Mouse (Mus musculus) cerebral cortex, adult 2 months (tissue): ENCODE measurements around the gene Nr3c2.

Experiments
- WGBS: fragments of 180-500 bp; shearing (Covaris S2); methylation state at CpG from one replicate; pipeline ENCODE4 v1.1.7; 2018; 5-methylcytosine and 5-hydroxymethylcytosine counted together

Nr3c2 gene

DNA sequence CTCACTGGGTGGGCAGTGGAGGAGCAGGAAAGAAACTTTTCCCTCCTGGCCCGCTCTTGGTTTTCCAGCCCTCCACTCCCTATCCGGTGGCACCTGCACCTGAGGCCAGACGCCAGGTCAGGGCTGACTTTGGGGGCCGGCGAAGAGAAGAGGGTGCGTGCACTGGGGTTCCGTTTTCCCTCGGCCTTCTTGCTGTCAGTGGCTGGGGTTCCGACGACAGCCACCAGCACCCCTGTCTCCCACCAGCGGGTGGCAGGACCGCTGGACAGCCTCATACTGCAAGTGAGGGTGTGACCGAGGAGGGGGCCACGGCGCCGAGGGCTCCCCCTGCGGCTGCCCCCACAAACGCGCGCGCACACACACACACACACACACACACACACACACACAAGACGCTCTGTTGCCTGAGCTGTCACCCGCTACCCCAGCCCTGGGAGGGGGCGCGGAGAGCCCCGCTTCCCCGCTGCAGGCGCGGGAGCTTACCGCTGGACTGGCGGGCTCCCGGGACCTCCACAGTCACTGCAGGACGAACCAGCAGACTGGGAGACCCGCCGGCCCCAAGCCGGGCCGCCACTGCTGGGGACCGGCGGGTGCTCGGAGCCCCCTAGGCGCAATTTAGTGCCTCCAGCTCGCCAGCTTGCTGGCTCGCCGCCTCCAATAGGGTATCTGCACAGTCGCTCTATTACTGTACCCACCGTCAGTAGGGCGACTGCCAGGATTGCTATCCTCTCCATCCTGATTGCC, at the start of gene Nr3c2:
Gene Nr3c2, plus strand, starts transcription at position 32 of the 744 bp plus-strand sequence.
- WGBS: under 1% methylated on average over 37 of the region's 47 CpGs

DNA sequence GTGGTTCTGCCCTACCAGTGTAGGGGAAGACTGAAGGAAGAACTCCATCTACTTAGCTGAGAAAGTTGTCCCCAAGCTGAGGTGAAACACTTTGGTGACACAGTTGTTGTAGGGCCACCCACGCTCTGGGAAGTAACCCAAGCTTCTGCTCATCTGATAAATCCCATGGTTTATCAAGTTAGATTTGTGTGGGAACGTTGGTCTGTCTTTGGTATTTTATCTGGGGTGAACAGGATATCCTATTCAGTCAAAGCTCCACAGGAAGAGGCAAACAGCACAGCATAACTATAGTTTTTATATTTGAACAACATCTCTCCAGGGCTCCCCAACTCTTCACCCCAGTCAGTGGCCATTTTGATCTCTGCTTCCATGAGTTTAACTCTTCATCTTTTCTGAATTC, 40.7 kb upstream of the Nr3c2 start:
- WGBS: 68% methylated on average over 2 of the region's 2 CpGs

DNA sequence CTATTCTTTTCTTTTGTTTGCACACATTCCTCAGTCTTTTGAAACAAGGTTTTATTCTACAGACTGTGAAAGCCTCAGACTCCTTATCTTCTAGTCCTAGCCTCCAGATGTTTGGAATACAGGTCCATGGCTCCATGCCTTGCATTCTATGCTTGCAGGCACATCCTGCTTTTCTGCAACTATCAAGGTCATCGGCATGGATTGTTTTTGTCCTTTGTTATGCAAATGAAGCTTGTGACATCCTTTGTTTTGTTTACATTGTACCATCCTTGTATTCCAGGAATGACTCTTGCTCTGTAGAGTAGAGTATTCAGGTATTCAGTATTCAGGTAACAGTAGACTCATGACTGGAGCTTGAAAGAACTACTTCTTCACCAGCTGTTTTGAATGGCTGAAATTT, 36.2 kb upstream of the Nr3c2 start:
- 78% methylated on average over 1 of the region's 1 CpGs for WGBS

DNA sequence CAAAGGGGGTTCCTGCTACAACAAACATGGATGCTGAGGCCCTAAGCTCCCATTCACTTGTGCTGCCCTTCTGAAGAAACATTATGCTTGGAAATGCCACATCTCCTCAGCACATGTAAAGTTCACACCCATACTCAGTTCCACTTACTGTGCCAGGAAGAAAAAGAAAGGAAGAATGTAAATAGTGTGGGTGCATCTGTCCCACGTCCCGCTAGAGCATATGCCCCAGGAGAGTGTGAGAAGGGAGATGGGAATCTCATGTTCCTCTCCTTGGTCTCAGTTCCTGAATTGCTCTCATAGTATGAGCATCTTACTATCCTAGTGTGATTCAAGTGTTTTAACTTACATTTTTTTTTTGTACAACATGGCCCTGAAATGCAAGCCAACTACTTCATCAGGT, 22.4 kb upstream of the Nr3c2 start:
- 68% methylated on average over 2 of the region's 2 CpGs for WGBS

DNA sequence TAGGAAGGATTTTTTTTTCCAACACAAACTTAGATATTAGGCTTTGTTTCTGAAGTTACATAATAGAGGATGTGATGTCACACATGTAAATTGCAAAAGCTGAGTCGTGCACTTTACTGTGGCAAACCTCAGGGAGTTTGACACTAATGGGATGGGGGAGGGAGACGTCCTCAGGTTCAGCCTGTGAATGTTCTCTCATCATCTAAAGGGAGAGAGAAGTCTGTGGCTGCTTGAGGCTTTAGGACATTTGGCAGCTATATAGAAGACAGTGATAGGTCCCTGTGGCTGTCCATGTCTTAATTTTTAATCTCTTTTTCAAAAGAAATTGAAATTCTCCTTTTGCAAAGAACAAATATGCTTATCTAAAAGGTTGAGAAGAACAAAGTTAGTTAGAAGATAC, 2.2 kb upstream of the Nr3c2 start:
- 15% methylated on average over 2 of the region's 2 CpGs for WGBS

DNA sequence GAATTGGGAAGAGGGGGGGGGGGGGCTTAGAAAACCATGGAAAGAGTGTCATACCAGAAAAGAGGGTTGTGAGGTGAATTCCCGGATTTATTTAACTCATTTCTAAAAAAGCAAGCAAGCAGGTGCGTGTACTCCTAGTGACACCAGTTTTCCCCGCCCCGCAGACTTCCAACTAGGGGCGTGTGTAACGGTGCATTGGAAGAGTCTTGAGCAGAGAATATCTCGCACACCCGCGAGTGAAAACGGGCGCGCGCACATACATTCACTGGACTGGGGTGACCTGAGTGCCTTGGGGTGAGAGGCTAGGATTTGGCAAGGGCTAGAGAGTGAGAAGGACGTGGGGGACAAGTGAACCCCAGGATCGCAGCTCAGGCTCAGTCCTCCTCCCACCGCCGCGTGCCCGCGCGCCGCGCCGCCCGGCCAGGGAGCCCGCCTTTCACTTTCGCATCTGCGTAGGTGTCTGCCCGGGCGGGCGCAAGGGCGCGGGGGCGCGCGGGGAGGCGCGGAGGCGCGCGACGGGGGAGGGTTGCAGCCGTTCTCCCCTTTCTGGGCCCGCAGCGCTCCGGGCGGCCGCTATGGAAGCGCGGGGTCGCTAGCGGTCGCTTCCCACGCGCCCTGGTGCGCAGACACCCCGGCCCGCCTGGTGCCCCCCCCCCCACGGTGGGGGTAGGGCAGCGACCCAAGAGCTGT, 376 bp upstream of the Nr3c2 start:
- WGBS: under 1% methylated on average over 49 of the region's 60 CpGs

DNA sequence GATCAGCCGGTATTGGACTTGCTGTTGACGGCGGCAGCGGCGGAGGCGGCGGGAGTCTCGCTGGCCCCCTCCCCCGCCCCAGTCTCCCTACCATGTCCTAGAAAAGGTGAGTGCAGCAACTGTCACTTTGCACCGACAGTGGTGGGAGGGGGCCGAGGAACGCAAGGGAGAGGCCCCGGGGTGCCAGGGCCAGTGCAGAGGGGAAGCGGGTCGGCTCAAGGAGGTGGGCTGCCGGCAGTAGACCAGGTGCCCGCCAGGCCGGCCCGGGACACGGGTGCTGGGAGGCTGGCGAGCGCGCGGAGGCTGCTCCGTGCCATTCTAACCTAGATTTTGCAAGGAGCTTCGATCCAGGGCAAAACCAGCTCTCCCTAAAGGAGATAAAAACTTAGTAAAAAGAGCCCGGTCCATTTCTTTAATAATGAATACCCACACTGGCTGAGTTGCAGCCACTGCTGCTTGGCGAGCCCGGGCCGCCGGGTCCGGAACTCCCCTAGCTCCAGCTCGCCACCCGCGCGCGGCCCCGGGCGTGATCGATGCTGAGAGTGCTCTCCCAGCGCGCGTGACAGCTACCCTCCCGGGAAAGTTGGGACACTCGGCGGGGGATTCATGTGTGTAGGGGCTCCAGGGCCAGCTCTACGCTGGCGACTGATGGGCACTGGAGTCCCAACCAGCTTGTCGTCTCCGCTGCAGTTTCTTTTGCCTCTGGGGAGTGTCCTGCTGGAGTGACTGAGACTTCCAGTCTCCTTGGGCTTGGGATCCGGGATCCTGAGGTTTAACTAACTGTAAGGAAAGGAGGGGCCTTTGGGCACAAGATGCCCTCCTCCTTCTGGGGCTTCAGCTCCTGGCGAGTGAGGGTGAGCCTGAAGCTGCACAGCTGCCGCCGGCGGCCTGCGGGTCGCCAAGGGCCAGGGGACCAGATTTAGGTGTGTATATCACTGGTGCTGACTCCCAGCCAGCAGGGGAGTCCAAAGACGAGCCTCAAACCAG, 1.2 kb downstream of the Nr3c2 start:
- WGBS: under 1% methylated on average over 58 of the region's 58 CpGs

DNA sequence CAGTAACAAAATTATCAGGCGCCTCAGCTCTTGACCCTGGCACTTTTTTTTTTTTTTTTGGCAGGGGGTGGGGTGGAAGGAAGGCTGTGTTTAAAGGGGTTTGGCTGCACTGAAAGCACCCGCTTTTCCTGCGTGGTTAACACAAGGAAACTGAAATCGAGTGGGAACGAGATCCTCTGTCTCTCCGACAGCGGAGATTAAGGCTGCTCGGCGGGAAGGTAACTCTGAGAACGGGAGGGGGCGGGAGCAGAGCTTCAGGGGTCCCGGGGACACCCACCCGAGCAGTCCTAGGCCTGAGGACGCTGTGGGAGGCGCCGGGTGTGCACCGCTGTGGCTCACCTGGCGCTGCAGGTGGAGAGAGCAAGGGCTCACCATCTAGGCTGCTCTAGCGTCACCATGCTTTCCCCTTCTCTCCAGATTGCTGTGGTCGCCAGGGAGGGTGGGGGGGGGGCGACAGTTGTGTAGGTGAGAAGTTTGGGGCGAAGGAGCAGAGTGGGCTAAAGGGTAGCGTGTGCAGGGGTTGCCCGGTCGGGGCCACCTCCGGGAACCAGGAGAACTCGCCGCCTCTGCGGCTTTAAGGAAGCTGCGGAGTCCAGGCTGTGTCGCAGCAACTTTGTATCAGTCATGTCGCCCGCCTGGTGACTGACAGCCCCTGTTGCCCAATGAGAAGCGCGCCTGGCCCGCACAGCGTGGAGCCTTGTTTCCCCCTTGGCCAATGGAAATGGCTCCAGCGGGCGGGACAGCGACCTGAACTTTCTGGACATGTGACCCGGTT, 2.4 kb downstream of the Nr3c2 start:
- under 1% methylated on average over 41 of the region's 41 CpGs for WGBS

DNA sequence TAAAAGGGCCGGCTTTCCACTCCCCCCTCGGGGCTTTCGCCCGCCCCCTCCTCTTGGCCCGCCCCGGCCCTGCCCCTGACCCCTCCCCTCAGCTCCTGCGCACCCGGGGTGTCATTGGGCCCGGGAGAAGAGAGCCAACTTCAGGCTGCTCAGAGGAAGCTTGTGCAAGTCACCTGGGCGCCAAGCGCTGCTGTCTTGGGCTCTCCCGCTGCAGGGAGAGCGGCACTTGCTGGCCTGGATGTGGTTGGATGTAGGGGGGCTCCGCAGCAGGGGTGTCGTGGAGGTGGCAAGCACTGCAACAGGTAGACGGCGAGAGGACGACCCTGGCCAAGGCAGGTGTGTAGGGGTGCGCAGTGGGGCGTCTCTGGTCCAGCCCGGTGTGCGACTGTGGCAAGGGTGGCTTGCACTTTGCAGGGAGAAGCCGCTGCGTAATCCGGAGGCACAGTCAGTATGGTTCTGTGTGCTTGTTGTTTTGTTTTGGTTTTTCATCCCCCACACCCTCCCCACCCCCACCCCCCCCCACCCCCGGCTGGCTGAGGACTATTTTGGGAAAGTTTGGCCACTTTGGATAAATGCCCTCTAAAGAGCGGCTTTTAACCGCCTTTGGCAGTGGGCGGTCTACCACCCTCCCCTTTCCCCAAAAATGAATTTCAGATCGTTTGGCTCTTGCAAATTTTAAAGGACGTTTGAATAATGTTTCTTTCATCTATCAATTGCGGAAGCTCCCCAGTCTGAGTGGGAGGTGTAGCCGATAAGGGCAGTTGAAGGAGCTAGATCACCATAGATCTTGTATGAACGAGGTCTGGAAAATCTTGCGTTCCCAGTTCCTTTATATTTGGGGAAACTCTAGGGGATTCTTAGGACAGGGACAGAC, 3.2 kb downstream of the Nr3c2 start:
- under 1% methylated on average over 35 of the region's 35 CpGs for WGBS

DNA sequence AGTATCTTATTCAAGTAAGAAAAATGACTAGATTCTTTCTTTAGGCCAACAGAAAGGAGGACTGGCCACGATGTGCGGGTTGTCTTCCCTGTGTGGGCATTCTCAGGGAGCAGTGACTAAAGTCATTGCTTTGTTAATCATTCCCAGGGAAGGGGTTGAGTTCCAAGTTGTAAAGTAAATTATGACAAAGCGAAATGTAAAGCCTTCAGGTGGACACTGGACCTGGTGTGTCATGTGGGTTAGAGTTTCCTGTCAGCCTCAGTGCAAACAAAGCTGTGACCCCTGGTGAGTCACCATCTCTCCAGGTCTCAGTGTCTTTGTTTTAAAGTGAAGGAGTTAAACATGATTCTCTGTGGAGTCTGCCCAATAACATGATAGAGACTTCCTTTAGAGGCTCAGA, 13.4 kb downstream of the Nr3c2 start:
- 77% methylated on average over 3 of the region's 3 CpGs for WGBS

DNA sequence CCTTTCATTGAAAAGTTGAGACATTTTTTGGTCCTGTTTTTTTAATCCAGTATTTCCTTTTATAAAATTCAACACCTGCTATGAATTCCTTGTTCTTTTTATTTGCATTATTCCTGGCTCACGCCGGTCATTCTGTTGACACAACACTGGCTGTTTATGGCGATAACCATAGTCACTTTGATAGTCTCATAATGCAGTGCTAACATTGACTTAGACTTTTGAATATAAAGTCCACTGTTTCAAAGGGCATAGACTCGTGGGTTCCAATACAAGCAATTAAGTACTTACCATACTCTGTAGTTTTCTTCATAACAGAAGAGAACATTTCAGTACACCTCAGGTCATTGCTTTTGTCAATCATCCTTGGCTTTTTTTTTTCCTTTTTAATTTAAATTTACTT, 14.0 kb downstream of the Nr3c2 start:
- WGBS: 88% methylated on average over 4 of the region's 4 CpGs

DNA sequence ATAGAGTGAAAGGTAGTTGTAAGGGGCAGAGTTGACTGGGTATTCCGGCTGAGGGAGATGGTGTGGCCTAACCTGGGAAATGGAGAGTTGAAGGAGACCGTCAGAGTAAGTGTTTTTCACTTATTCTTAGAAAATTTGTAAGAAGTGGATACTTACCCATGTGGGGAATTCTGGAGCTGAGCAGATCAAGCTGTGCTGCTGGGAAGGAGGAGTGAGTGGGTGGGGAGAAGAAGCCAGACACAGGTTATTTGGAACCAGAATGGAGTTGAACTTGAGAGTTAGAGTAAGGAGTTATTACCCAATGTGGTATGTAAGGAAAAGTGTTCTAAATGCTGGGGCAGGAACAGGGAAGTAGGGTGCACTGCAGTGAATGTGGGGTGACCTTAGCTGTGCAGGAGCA, 16.0 kb downstream of the Nr3c2 start:
- 73% methylated on average over 2 of the region's 2 CpGs for WGBS

DNA sequence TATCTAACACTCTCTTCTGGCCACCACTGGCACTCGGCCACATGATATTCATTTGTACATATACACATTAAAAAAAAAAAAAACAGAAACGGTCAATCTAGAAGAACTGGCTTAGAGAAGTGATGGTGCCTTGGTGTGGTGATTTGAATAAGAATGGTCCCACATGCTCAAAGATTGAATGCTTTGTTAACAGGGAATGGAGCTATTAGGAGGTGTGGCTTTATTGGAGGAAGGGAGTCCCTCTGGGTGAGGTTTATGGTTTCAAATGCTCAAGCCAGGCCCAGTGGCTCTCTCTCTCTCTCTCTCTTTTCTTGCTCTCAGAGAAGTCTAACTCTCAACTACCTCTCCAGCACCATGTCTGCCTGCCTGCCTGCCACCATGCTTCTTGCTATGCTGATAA, 20.3 kb downstream of the Nr3c2 start:
- WGBS: 86% methylated on average over 2 of the region's 2 CpGs

DNA sequence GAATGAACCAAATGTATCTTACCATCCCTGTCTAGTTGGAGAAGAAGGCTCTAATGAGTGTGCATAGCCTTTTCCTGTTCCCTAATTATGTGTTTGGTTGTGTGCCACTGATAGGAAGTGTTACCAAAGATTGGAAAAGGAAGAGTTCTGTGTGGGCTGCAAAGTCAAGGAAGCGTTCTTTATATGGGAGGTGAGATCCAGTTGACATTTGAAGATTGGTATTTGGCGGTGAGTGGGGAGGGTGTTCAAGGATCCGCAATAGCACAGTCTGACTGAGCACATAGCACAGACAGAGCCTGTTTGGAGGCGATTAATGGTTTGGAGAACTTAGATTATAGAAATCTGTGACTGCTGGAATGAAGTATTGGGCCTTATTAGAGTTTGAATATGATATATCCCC, 24.9 kb downstream of the Nr3c2 start:
- WGBS: 79% methylated on average over 4 of the region's 4 CpGs

DNA sequence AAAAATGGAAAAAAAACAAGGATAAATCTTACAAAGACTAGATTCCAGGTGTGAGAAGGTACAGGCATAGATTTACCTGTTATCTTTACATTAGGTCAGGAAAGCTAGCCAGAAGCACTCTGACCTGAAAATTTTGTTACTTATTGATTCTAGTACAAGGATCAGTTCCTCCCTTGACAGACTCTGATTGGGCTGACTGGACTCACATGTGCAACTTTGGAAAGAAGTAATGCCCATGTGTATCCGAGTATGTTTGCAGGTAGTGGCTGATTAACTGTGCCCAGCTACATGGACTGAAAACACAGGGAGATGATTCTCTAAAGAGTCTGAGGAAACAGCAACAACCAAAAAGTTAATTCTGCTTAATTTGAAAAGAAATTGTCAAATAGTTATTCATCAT, 29.1 kb downstream of the Nr3c2 start:
- WGBS: 91% methylated on average over 1 of the region's 1 CpGs

DNA sequence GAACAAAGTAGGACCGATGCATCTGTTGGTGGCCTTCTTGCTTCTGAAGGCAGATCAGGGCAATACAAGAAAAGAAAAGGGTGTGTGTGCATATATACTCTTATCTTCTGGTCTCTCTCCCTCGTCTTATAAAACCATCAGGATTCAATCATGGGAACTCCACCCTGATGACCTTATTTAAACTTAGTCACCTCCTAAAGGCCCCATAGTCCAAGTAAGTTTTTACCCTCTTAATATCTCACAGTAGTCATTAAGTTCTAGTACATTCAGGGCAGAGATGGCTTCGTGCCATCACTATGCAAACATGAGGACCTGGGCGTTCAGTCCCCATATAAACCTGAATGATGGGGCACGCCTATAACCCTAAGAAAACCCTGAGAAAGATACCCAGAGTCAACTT, 29.6 kb downstream of the Nr3c2 start:
- WGBS: 88% methylated on average over 5 of the region's 5 CpGs

DNA sequence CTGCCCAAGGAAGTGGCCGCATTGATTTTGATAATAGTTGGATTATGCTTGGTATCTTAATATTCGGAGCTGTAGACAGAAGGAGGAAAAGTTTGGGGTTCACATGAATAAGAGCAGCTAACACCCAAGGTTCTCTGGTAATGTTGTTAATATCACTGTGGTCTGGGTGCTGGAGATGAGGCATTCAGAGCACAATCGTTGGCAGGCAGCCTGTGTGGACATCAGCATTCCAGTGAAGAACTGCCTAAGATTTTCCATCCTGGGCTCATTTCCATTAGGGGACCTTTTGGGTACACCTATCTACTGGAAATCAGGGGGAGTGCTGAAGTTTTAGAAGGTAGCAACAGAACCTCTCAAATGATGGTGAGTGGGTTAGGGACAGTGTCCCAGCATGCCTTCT, 65.8 kb downstream of the Nr3c2 start:
- WGBS: 80% methylated on average over 3 of the region's 3 CpGs

DNA sequence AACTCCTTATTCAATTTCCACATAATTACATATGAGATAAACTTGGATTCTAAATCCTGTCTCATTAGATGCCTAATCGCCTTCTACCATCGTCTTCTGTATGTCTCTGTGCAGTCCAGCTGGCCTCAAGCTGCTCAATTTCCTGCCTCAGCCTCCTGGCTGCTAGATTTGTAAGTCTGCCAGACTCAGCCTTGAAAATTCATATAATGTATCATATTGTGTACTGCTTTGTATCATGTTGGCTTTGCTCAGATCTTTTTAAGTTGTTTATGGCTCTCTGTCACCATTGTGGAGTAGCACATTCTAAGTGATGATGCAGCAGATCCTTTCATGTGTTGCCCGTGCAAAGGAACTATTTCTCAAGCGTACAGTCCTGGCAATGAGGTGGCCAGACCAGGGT, 71.9 kb downstream of the Nr3c2 start:
- WGBS: 58% methylated on average over 4 of the region's 4 CpGs

DNA sequence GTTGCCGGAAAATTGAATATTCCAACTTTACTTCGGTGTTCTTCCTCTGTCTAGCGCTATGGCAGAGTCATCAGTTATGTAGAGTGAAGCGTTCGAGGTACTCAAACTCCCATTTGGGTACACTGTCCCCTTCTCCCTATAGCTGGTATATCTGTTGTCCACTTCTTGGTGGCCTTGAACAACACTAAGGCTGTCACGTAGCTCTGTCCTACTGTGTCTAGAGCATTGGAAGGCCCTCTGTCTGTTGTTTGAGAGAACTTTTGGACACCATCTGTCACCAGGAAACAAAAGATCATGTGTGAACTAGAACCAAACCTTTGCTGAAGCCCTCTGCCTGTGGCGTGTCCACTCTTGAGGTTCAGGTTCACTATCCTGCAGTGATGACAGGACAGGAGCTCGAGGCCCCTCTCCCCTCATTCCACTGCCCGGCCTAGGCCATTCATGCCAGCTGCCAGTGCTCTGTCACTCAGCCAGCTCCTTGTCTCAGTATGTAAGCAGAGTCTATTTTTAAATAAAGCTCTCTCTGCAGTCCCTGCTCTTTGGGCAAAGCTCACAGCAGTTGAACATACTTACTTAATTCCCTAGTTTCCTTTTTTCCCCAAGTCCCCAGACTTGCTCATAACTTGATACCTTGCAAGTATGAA, 72.6 kb downstream of the Nr3c2 start:
- WGBS: 73% methylated on average over 9 of the region's 9 CpGs

DNA sequence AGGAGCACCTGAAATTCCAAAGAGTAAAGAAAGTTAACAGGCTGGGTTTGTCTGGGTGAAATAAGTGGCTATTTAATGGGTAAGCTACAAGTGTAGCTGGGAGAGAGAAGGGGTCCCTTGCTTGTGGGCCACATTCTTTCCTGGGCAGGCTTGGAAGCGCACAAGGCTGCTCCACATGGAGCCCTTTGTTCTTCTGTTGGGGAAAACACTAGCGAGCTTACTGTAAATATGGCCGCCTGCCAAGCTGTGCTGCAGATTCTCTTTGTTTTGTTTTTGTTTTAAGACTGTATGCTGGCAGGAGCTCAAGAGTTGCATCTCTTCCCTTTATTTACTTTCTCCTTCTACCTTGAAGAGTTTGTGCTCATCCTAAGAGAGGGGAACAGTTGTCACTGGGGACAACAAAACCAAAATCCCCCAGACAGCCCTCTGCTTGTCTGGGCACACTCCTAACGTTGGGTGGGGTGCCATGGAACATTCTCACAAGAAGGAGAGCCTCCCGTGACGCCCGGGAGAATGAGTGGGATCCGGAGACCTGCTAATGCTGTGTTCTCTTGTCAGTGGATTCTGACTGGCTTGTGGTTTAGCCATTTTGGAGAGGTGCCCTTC, 73.8 kb downstream of the Nr3c2 start:
- 31% methylated on average over 8 of the region's 8 CpGs for WGBS
